Mouse (Mus musculus): Measurements from ENCODE around the gene Srd5a1.
"Not testable (repeated sequence)": the region's sequence is repeated elsewhere in the genome, so short reads cannot be mapped to it uniquely, and the experiment has no call there.

Gene Srd5a1

DNA sequence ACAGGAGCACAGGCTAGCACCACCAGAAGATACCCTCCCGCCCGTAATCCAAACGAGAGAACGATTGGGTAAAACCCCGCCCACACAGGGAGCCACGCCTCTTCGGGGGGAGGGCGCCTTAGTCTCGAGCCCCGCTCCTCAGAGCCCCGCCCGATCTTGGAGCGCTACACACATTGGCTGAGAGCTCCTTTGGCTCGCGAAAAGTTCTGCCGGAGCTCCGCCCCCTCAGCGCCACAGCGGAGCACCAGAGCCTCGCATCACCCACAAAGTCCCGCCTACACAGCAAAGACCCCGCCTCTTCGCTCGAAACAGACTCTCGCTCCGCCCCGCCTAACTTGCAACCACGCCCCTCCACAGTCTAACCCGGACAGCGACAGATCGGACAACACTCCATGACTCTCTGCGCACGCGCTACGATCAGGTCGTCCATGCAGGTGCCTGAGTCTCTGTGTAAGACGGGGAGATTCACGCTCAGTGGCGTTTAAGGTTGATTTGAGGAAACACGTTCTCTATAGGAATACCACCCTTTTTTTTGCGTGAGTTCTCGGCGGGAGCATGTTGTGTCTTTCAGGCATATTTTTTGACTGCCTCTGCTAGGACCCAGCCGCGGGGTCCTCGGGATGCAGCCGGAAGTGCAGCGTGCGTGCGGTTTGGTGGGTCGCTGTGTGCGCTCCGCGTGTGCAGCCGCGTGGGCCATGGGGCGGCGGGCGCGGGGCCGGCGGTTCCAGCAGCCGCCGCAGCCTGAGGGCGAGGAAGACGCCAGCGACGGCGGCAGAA, at the start of gene Srd5a1:
Srd5a1 (minus strand) TSS at position 45 of the 777 bp plus-strand sequence.
- DNase-seq, result peak; percentile 100

DNA sequence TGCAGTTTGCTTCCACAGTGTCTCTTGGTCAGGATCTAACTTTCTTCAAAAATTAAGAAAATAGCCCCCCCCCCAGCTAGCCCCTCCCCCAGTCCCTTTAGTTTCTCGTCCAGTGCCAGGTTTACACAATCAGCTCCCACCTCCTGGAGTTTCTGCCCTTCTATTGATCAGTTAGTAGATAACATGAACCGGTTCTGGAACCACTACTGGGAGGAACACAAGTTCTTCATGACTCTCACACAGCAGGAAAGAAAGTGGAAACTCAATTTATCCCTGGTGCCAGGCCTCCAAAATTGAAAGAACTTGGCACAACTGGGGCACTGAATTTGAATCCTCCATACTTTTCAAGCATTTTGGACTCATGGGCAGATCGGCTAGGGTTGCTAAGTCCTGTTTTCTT, 43.3 kb upstream of the Srd5a1 start:
- no peak for DNase-seq

GRCm38 (mm10) chr13:69646481-69646880, 35.2 kb upstream of the Srd5a1 start:
- no peak for DNase-seq

DNA sequence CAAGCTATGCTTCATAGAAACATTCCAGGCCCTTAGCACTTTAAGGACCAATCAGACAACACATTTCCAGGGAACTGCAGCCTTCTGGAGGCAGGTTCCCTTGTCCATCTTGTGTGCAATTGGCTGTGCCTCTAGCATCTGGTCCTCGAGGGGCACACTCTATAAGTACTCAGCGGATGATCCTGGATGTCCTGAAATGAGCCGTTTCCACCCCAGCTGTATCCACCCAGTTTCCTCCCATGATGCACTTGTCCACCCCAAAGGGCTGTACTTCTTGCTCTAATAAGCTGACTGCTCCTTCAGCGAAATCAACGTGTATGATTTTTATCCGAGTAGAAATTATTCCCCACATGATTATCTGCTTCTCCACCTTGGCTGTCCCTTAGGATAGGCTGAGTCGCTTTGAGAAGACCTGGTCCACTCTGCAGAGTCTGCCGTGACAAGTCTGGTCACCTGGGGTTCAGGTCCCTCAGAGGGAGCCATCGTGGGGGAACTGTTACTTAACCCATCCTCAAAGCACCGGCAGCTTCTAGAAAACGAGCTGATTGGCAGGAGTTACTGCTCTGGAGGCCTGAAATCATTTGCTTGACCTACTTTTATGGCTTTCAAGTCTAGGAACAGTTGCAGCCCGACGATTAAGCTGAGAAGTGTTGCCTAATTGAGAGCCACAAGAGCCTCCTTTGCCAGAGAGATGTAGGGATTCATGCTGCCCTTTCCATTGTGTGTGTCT, 34.6 kb upstream of the Srd5a1 start:
- no peak for DNase-seq

DNA sequence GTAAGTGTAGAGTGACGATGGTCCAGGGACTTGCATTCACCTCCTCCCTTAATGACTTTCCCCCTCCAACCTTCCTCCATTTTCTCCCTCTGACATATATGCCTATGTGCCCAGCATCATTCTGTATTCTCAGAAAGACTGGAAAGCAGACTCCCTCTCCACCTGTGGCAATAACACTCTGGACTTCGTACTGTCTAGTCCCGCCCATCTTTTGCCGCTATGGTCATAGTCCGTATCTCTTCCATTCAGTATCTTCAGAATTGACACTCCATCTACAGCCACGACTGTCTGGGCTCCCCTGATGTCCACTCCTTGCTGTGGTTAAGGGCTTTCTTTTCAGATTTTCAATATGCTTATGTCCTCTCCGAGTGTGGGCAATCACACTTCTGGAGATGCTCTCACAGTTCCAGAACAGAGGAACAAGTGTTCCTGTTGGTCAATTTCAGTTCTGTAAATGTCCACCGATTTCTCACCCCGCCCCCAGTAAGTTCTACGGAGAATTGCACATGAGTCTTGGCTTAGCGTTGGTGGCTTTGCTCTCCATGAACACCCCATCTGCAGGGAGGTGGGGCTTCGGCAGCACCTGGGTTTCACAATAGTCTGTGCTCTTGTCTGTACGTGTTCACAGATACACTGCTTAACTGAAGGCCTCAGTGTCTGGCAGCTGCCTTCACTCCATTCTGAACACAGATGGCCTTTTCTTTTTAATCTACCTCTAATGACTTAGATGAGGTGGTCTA, 33.4 kb upstream of the Srd5a1 start:
- peak; percentile 25 for DNase-seq

GRCm38 (mm10) chr13:69643937-69644336, 32.7 kb upstream of the Srd5a1 start:
- DNase-seq, result no peak

- DNase-seq, result no peak
Measured at GRCm38 (mm10) chr13:69642656-69643216, 31.5 kb upstream of the Srd5a1 start.

DNA sequence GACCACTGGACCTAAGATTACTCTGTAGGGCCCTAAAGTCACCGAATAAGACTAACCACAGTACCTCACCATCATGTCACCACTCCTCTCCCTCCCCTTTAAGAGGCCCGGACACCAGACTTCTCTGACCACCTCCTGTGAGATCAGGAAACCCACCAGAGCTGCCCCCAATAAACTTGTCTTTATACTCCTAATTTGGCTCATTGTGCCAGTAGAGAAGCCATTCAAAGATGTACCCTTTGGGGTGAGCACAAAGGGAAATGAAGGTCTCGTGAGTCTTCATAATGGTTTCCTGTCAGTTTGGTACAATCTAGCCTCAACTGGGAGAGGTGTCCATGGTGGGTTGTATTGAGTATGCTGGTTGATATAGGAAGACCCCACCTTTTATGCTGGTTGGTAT, 29.8 kb upstream of the Srd5a1 start:
- no peak for DNase-seq

DNA sequence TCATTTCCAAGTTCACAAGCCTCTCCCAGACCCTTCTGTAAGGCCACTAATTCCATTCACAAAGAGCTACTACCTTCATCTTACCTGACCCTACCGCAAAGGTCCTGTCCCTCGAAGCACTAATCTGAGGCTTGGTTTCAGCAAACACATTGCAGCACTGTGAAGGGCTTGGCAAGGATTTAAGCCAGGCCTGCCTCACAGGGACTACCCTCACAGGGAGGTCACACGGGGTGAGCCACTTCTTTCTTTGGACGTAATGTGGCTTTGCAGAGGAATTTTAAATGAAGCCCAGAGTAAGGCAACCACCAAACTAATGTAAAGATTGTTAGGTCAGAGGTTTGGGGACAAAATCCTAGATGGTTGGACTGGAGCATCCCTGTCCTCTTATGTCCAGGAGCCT, 29.3 kb upstream of the Srd5a1 start:
- DNase-seq, result no peak

DNA sequence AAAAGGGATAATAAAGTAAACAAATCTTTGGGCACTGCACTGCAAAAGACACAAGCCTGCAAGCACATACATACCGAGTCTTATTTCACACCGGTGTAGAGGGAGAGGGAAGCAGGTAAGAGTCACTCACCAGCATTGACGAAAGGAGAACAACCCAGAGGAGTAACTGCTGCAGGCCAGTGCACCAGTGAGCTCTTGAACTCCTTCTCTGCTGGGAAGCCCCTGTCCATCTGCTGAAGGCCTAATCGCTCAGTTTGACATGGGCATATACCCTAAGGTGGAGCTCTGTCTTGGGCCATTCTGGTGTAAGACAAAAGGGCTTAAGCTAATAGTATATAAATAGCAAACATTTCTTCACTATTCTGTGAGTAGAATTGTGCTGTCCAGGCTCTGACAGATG, 28.9 kb upstream of the Srd5a1 start:
- DNase-seq, result no peak

DNA sequence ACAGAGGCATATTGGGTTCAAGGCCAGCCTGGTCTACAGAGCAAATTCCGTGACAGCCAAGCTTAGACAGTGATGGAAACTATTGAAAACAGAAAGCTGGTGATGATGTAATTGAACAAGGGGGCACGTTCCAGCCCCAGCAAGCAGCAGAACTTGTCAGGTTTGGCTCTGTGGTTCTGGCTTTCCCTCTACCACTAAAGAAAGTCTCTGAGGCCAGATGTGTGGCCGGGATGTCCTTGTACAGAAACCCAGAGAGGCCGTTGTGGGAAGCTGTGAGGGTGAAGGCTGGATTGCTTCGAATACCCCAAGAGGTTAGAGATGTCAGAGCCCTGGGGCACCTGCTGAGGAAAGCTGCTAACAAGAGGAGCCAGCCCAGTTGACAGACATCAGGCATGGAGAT, 28.0 kb upstream of the Srd5a1 start:
- DNase-seq, result no peak

DNA sequence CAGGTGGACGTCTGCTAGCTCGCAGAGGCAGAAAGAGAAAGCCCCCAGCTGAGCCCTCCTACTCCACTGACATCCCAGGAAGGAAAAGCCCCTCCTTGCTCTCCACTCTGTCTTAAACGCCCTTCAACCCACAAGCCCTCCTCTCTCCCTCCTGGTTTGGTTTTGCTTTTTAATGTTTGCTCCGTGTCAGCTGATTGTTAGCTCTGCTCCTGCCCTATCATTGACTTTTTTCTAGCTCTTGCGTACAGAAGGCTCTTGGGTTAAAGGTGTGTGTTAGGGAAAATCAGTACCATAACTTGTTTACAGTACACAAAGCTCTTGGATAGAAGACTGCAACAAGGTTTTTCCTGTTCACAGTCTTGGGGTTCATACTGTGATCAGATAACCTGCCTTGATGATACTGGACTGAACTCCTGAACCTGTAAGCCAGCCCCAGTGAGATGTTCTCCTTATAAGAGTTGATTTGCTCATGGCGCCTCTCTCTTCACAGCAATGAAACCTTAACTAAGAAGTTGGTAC, 26.9 kb upstream of the Srd5a1 start:
- DNase-seq, result no peak

- no peak for DNase-seq
Measured at GRCm38 (mm10) chr13:69637657-69638056, 26.4 kb upstream of the Srd5a1 start.

DNA sequence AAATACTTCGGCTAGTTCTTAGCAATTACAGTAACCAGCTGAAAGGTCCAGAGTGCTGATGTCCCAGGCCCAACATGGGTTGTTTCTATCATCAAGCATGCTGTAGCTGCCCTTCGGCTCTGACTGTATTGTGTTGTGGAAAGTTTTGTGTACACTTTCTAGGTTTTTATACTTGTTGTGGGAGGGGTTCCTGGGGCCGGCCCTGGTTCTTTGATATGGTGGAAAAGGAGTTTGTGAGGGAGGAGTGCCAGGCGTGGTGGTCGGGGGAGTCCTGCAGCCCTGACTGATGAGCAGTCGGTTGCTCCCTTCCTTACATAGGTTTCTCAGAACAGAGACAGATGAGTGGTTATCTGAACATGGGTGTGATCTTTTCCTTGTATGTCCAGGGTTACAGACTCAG, 25.6 kb upstream of the Srd5a1 start:
- DNase-seq, result no peak

- DNase-seq, result no peak
Measured at GRCm38 (mm10) chr13:69636375-69636774, 25.1 kb upstream of the Srd5a1 start.

GRCm38 (mm10) chr13:69635836-69636235, 24.6 kb upstream of the Srd5a1 start:
- not testable (repeated sequence) for DNase-seq

- no peak for DNase-seq
Measured at GRCm38 (mm10) chr13:69633988-69634387, 22.7 kb upstream of the Srd5a1 start.

DNA sequence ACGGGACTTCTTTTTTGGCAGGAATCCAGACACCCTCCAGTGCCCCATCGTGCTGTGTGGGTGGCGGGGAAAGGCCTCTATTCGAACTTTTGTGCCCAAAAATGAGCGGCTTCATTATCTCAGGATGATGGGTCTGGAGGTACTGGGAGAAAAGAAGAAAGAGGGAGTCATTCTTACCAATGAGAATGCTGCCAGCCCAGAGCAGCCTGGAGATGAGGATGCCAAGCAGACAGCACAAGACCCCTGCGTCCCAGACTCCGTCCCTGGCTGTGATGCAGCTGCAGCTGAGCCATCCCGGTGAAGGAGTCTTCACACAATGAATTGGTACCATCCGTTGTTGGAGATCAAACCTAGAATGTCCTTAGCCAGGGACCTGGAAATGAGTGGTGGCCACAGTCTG, 22.3 kb upstream of the Srd5a1 start:
- no peak for DNase-seq

GRCm38 (mm10) chr13:69631659-69632058, 20.4 kb upstream of the Srd5a1 start:
- DNase-seq, result no peak

DNA sequence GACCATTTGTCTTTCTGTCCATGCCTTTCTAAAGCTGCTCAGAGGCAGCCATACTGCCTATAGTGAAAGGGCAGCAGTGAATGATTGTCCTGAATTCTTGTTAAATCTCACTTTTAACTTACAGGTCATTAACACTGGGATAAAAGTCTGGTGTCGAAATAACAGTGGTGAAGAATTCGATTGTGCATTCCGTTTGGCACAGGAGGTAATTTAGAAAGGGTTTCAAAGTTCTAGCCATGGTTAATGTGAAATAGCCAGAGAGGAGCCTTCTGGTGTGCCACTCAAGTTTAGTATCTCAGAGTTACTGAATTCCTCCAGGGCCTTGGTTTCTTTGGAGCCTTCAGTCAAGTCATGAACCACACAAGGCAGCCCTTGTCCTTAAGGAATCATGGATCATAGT, 19.9 kb upstream of the Srd5a1 start:
- DNase-seq, result no peak

GRCm38 (mm10) chr13:69630576-69630975, 19.3 kb upstream of the Srd5a1 start:
- DNase-seq, result no peak

- no peak for DNase-seq
Measured at GRCm38 (mm10) chr13:69627941-69628340, 16.7 kb upstream of the Srd5a1 start.

- no peak for DNase-seq
Measured at GRCm38 (mm10) chr13:69624510-69624909, 13.3 kb upstream of the Srd5a1 start.

All from right cerebral cortex, adult 18-20 months (tissue).